Mouse (Mus musculus) 416B (cell line): Measurements from ENCODE around the gene Defb46.

ENCODE experiments used
- DNase-seq: peaks from one replicate; pipeline ENCODE4 v3.0.0; 2011; ENCODE audit warnings: low read depth

Gene Defb46

DNA sequence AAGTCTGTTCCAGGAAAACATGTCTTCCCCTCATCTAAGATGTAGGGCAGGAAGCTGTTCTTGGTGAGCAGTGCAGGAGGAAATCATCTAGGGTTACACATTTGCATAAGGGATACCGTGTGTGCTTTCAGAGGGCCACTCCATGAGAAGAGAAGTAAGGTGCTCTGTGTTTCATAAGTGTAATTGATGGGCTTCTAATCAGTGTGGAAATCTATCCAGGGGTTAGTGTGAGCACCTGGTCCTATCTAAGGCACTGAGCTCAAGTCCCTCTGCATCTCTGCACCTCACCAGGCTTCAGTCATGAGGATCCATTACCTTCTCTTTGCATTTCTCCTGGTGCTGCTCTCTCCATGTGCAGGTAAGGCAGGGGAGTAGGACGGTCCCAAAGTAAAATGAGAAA, at the start of gene Defb46:
Gene Defb46 (plus strand): TSS at position 301 of the 400 bp plus-strand sequence.
- no peak for DNase-seq

DNA sequence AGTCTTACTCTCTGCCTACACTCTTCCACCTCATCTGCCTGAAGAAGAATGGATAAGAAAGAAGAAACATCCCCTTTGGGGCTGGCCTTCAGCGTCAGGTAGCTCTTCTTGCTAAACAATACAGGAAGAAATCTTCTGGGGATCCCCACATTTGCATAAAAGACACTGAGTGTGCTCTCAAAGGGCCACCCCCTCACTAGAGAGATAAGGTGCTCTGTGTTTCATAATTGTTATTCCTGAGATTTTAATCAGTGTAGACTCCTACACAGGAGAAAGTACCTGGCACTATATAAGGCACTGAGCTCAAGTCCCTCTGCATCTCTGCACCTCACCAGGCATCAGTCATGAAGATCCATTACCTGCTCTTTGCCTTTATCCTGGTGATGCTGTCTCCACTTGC, 14.6 kb upstream of the Defb46 start, which contains the start of gene Defb6:
Gene Defb6 (plus strand): TSS at position 318 of the 400 bp plus-strand sequence.
- no peak for DNase-seq

DNA sequence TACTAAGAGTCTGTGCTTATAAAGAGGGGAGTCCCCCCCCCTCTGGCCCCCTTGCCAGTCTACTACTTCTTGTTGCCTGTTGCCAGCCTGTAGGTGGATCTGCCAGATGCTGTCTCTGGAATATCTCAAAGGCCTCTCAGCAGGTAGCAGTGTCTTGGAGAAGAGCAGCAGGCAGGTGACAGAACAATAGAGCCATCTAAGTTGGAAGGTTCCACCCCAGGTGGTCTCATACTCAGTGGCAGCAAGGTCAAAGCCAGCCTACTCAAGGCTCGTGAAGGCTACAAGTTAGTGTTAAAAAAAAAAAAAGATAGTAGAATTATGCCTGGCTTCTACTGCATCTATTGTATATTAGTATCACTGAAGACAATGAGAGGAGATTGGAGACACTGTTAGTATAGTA, 1.6 kb upstream of the Defb46 start:
- no peak for DNase-seq

GRCm38 (mm10) chr8:19247280-19247679, 7.6 kb downstream of the Defb46 start, which contains the start of gene Defb5:
TSS of gene Defb5 (plus strand) at chr8:19247580.
- DNase-seq, result no peak

GRCm38 (mm10) chr8:19258136-19258535, 18.4 kb downstream of the Defb46 start:
- DNase-seq, result peak; percentile 48

DNA sequence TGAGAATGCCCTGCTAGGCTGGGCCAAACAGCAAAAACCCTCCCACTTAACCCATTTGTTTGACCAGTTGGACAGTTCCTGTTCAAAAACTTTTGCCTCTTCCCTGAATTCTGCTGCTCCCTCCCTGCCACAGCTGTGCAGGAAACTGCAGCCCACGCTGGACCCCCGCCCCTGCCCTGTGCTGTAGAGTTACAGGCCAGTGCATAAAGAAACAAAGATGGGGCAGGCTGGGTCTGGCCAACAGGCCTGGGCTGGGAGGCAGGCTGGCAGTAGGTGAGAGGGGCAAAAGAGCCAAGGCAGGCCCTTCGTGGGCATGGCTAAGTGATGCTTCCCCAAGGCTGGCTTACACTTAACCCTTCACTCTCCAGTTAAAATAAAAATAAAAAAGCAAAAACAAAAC, 20.0 kb downstream of the Defb46 start:
- no peak for DNase-seq
